Mouse (Mus musculus) kidney, postnatal 0 days (tissue): ENCODE results near the gene Amz1. TPM values are rescaled to one million over a fixed set of nuclear protein-coding genes. Genes with fewer than 3 reads are reported as not detected.

Experiments used
- ATAC-seq: fragments of 200-750 bp; cut with Nextera tagmentation; replicated peaks from 2 replicates; pipeline ENCODE4 v1.8.0; 2017; ENCODE audit warnings: low read depth, moderate number of reproducible peaks, moderate TSS enrichment, moderate library complexity; ENCODE audit not compliant: low FRiP score
- DNase-seq: peaks from one replicate; pipeline ENCODE4 v3.0.0-alpha.2; 2016; ENCODE audit warnings: low spot score
- H3K27ac ChIP-seq: fragments of 300-500 bp; sonication (generic); 2 replicates; pipeline ENCODE4 v1.5.1; 2014; ENCODE audit warnings: mild to moderate bottlenecking
- H3K27me3 ChIP-seq: fragments of 300-500 bp; sonication (generic); 2 replicates; pipeline ENCODE4 v1.6.1; 2014; ENCODE audit warnings: low read length, mixed read lengths; ENCODE audit not compliant: insufficient read depth
- H3K36me3 ChIP-seq: fragments of 300-500 bp; sonication (generic); 2 replicates; pipeline ENCODE4 v1.6.1; 2014; ENCODE audit warnings: low read length, mixed read lengths; ENCODE audit not compliant: insufficient read depth
- H3K4me1 ChIP-seq: fragments of 300-500 bp; sonication (generic); replicated peaks from 2 replicates; pipeline ENCODE4 v1.6.1; 2014; ENCODE audit warnings: antibody characterized with exemption, low read length, mixed read lengths; ENCODE audit not compliant: insufficient read depth
- H3K4me2 ChIP-seq: fragments of 300-500 bp; sonication (generic); 2 replicates; pipeline ENCODE4 v1.6.1; 2014; ENCODE audit warnings: mild to moderate bottlenecking, low read length, moderate library complexity, mixed read lengths
- H3K4me3 ChIP-seq: fragments of 300-500 bp; sonication (generic); replicated peaks from 2 replicates; pipeline ENCODE4 v1.5.1; 2014; ENCODE audit warnings: low read depth, low read length
- H3K9ac ChIP-seq: fragments of 300-500 bp; sonication (generic); 2 replicates; pipeline ENCODE4 v1.6.1; 2014; ENCODE audit warnings: low read depth, low read length
- H3K9me3 ChIP-seq: fragments of 300-500 bp; sonication (generic); replicated peaks from 2 replicates; pipeline ENCODE4 v1.6.1; 2016; ENCODE audit warnings: low read length, inconsistent platforms, mixed read lengths
- CTCF ChIP-seq: IDR thresholded peaks from 2 replicates; pipeline ENCODE4 v1.5.1; 2016; ENCODE audit warnings: antibody characterized with exemption, low read depth, mild to moderate bottlenecking, moderate library complexity
- WGBS: fragments of 180-500 bp; shearing (Covaris S2); extraction: QIAGEN DNeasy Blood & Tissue Kit; methylation state at CpG from one replicate; pipeline ENCODE4 v1.1.7; 2014; 5-methylcytosine and 5-hydroxymethylcytosine counted together
- polyA plus RNA-seq: library from polyadenylated mRNA; unstranded; fragments of >200 nt; fragmentation: Nextera tagmentation; extraction: Ambion mirVana; gene quantifications from 2 replicates; pipeline ENCODE4 v1.2.1, GENCODE M21; 2015

Gene Amz1
- polyA plus RNA-seq, 1 experiment from 2014 or later: 1.8 TPM

- Histone ChIP-seq H3K4me2 (no peak overlapping the region), H3K4me3 (no peak overlapping the region), H3K27me3 (no peaks in the 10 kb centered on the region), H3K27ac (no peak overlapping the region), H3K36me3 (peaks cover 7% of the 10 kb centered on the region; the same call in 1 of the 2 replicates), H3K4me1 (no peaks in the 10 kb centered on the region), H3K9me3 (no peaks in the 10 kb centered on the region), H3K9ac (no peak overlapping the region)
- ATAC-seq: no peak
- 63% methylated on average over 5 of the region's 5 CpGs for WGBS
- no peak for TF ChIP-seq CTCF
- no peak for DNase-seq
These were observed 29.3 kb downstream of the Amz1 start for GRCm38 (mm10) chr5:140753223-140753622.

DNA sequence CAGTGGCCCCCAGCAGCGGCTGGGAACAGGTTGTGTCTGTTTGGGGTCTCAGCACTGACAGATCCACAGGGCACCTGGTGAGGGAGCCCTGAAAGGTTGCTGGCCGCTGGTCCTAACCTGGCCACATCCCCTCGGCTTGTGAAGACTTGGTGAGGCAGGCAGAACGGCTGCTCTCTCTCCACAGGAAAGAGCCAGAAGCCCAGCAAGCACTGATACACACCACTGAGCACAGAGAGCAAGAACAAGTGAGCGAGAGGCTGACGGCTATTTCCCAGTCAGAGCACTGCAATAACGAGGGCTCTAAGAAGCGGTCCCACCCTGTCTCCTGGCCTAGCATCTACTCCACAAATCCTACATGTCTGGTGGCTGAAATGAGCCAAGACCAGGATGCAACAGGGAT, 34.9 kb downstream of the Amz1 start:
- DNase-seq (no peak), ATAC-seq (no peak)
- Histone ChIP-seq H3K4me3 (no peak overlapping the region), H3K9me3 (no peaks in the 10 kb centered on the region), H3K9ac (no peak overlapping the region), H3K4me1 (no peaks in the 10 kb centered on the region; the same call in 1 of the 2 replicates), H3K27me3 (no peaks in the 10 kb centered on the region), H3K27ac (peak overlapping the region; percentile 10; the same call in 1 of the 2 replicates), H3K36me3 (peaks cover 33% of the 10 kb centered on the region), H3K4me2 (no peak overlapping the region)
- 46% methylated on average over 8 of the region's 8 CpGs for WGBS
- no peak for TF ChIP-seq CTCF

DNA sequence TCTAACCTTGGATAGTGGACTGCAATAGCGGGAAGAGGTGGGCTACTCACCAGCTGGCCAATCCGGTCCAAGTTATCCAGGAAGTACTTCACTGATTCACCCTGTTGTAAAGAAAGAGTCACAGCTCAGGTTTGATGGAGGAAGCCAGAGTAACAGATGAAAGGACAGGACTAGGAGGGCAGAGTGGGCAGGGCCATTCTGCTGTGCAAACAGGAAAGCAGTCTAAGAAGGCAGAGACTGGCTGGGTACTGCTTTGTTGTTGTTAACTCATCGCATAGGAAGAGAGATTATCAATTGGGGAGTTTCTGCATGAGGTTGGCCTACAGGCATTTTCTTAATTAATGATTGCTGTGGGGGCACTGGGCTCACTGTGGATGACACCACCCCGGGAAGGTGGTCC, 38.6 kb downstream of the Amz1 start:
- WGBS: 78% methylated on average over 4 of the region's 4 CpGs
- DNase-seq: no peak

GRCm38 (mm10) chr5:140764921-140765613, 41.1 kb downstream of the Amz1 start:
- no peak overlapping the region for H3K4me3 ChIP-seq
- no peaks in the 10 kb centered on the region for H3K9me3 ChIP-seq
- H3K27ac ChIP-seq: peak overlapping the region; percentile 80
- no peaks in the 10 kb centered on the region for H3K27me3 ChIP-seq
- 60% methylated on average over 6 of the region's 6 CpGs for WGBS
- no peak for TF ChIP-seq CTCF
- no peak overlapping the region for H3K4me2 ChIP-seq
- H3K4me1 ChIP-seq: peaks cover 24% of the 10 kb centered on the region
- H3K36me3 ChIP-seq: peaks cover 18% of the 10 kb centered on the region
- no peak for ATAC-seq
- H3K9ac ChIP-seq: no peak overlapping the region
- DNase-seq: no peak

More for the DNA sequence above, 38.6 kb downstream of the Amz1 start:
- no peak for TF ChIP-seq CTCF
- H3K27me3 ChIP-seq: no peaks in the 10 kb centered on the region
- no peak overlapping the region for H3K4me2 ChIP-seq
- no peak for ATAC-seq
- no peak overlapping the region for H3K9ac ChIP-seq
- no peak overlapping the region for H3K27ac ChIP-seq
- peaks cover 6% of the 10 kb centered on the region for H3K4me1 ChIP-seq
- peaks cover 29% of the 10 kb centered on the region for H3K36me3 ChIP-seq
- H3K9me3 ChIP-seq: no peaks in the 10 kb centered on the region
- no peak overlapping the region for H3K4me3 ChIP-seq

- no peak for TF ChIP-seq CTCF
- DNase-seq: no peak
- no peak overlapping the region for H3K4me3 ChIP-seq
- H3K27ac ChIP-seq: no peak overlapping the region
- no peak for ATAC-seq
- H3K36me3 ChIP-seq: 0 out of 2 replicates have a peak, but pooled peaks cover 7% of the 10 kb centered on the region
- H3K4me1 ChIP-seq: peaks cover 30% of the 10 kb centered on the region
- no peak overlapping the region for H3K4me2 ChIP-seq
- H3K9ac ChIP-seq: no peak overlapping the region
- no peaks in the 10 kb centered on the region for H3K9me3 ChIP-seq
- no peaks in the 10 kb centered on the region for H3K27me3 ChIP-seq
- 81% methylated on average over 4 of the region's 4 CpGs for WGBS
These were observed 42.6 kb downstream of the Amz1 start for GRCm38 (mm10) chr5:140766566-140766965.

DNA sequence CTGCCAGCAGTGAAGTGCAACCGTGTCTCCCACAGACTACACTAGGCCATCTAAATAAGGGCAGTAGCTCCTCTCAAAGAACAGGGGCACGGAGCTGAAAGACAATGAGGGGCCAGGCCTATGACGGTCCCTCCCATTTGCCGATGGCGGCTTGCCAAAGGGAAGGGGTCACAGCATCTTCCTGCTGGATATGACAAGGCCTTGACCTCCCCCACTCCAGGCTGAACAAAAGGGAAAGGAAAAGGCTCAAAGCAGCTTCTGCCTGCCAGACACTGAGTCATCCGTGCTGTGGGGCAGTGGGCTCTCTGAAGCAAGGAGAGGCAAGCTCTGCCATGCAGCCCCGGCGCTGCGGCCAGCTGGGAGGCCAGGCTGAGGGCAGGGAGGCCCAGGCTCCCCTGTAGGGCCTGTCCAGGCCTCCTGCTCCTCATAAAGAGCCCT, 43.8 kb downstream of the Amz1 start:
- DNase-seq (peak; percentile 91), ATAC-seq (peak; percentile 82)
- no peaks in the 10 kb centered on the region for H3K9me3 ChIP-seq
- peak overlapping the region; percentile 26; the same call in 1 of the 2 replicates for H3K4me2 ChIP-seq
- peaks cover 33% of the 10 kb centered on the region for H3K4me1 ChIP-seq
- no peaks in the 10 kb centered on the region for H3K36me3 ChIP-seq
- TF ChIP-seq CTCF: no peak
- WGBS: 6% methylated on average over 9 of the region's 9 CpGs
- peak overlapping the region; percentile 92 for H3K27ac ChIP-seq
- H3K4me3 ChIP-seq: no peak overlapping the region
- no peak overlapping the region for H3K9ac ChIP-seq
- H3K27me3 ChIP-seq: no peaks in the 10 kb centered on the region
